Mouse (Mus musculus): ENCODE data around the gene Calr. TPM values are rescaled to one million over a fixed set of nuclear protein-coding genes. Genes with fewer than 3 reads are reported as not detected.

The Calr gene
- polyA plus RNA-seq, 1 experiment from 2014 or later, result 886 TPM

- no peak for DNase-seq
- Histone ChIP-seq H3K4me1 (ENCODE audit: insufficient read depth) (no peaks in the 10 kb centered on the region), H3K27me3 (ENCODE audit: insufficient read depth, low read length) (no peaks in the 10 kb centered on the region), H3K9me3 (ENCODE audit: low read depth, low read length) (no peaks in the 10 kb centered on the region), H3K4me2 (no peak overlapping the region), H3K9ac (no peak overlapping the region), H3K36me3 (ENCODE audit: insufficient read depth) (peaks cover 34% of the 10 kb centered on the region), H3K27ac (ENCODE audit: low read depth) (no peak overlapping the region), H3K4me3 (ENCODE audit: low read depth, low read length) (no peak overlapping the region)
- 84% methylated on average over 4 of the region's 4 CpGs for WGBS
- no peak for TF ChIP-seq CTCF (IDR thresholded peaks at IDR 0.05; ENCODE audit: low read depth)
- ATAC-seq (ENCODE audit: insufficient read depth), result no peak
Observed at GRCm38 (mm10) chr8:84884728-84885127, 38.0 kb upstream of the Calr start.

DNA sequence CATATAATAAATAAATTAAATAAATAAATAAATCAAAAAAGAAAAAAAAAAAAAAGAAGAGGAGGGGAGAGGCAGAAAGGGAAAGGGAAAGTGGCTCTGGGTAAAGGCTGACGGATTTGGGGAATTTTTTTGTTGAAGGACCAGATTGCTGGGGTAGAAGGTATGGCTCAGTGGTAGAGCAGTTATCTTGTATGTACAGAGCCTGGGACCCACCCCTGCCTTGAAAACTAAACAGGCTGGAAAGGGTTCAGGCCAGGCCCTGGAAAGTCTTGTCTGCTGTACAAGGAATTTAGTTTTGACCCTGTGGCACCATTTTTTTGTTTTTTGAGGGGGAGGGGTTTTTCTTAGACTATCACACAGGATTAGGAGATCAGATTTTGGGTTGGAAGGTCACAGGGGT, 32.2 kb upstream of the Calr start:
- no peak for TF ChIP-seq CTCF (IDR thresholded peaks at IDR 0.05; ENCODE audit: low read depth)
- Histone ChIP-seq H3K27ac (ENCODE audit: low read depth) (no peak overlapping the region), H3K4me2 (no peak overlapping the region), H3K27me3 (ENCODE audit: insufficient read depth, low read length) (no peaks in the 10 kb centered on the region), H3K36me3 (ENCODE audit: insufficient read depth) (no peaks in the 10 kb centered on the region), H3K4me1 (ENCODE audit: insufficient read depth) (no peaks in the 10 kb centered on the region), H3K4me3 (ENCODE audit: low read depth, low read length) (no peak overlapping the region), H3K9ac (no peak overlapping the region), H3K9me3 (ENCODE audit: low read depth, low read length) (no peaks in the 10 kb centered on the region)
- WGBS, result 57% methylated on average over 1 of the region's 1 CpGs
- no peak for ATAC-seq (ENCODE audit: insufficient read depth)
- DNase-seq, result no peak

DNA sequence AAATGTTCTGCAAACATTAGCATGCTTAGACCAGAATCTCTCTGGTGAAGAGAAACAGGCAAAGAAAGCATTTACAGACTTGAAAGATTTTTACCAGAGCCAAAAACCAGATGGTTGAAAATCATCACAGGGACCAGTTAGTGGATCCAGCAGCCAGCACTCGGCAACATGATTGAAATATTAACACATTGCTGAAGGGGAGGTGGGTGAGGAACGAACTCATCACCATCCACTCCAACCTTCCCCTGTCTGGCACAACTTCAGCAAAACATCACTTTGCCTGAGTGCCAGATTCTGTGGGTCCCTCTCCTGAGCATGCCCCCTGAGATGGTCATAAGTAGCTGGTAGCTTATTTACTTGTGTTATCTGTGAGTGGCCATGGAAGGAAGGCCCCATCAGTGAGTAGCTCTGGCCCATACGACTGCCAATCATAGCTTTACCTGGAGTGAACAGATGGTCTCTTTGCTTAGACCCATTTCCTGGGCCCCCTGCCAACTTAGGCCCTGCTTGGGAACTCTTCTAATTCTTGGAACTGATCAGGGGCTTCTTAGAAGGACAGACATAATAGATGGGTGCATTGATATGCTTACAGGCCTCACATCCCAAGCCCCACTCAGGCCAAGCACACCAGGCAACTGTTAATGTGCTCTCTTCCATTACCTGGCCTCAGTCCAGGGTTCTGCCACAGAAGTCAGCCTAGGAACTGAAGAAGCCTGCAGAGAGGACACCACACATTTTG, 30.7 kb upstream of the Calr start:
- no peak overlapping the region for H3K4me3 ChIP-seq (ENCODE audit: low read depth, low read length)
- TF ChIP-seq CTCF (IDR thresholded peaks at IDR 0.05; ENCODE audit: low read depth), result no peak
- H3K27me3 ChIP-seq (ENCODE audit: insufficient read depth, low read length), result no peaks in the 10 kb centered on the region
- no peaks in the 10 kb centered on the region for H3K9me3 ChIP-seq (ENCODE audit: low read depth, low read length)
- ATAC-seq (ENCODE audit: insufficient read depth) (no peak), DNase-seq (no peak)
- H3K36me3 ChIP-seq (ENCODE audit: insufficient read depth), result no peaks in the 10 kb centered on the region
- H3K9ac ChIP-seq, result no peak overlapping the region
- H3K4me2 ChIP-seq, result no peak overlapping the region
- no peak overlapping the region for H3K27ac ChIP-seq (ENCODE audit: low read depth)
- 68% methylated on average over 3 of the region's 3 CpGs for WGBS
- H3K4me1 ChIP-seq (ENCODE audit: insufficient read depth), result peaks cover 3% of the 10 kb centered on the region

- Histone ChIP-seq H3K27me3 (ENCODE audit: insufficient read depth, low read length) (no peaks in the 10 kb centered on the region), H3K27ac (ENCODE audit: low read depth) (no peak overlapping the region), H3K4me2 (no peak overlapping the region), H3K4me3 (ENCODE audit: low read depth, low read length) (no peak overlapping the region), H3K36me3 (ENCODE audit: insufficient read depth) (peaks cover 6% of the 10 kb centered on the region; the same call in 1 of the 2 replicates), H3K4me1 (ENCODE audit: insufficient read depth) (peaks cover 8% of the 10 kb centered on the region), H3K9ac (no peak overlapping the region), H3K9me3 (ENCODE audit: low read depth, low read length) (no peaks in the 10 kb centered on the region)
- WGBS, result 76% methylated on average over 3 of the region's 3 CpGs
- no peak for DNase-seq
- ATAC-seq (ENCODE audit: insufficient read depth), result no peak
- no peak for TF ChIP-seq CTCF (IDR thresholded peaks at IDR 0.05; ENCODE audit: low read depth)
Observed at GRCm38 (mm10) chr8:84874339-84874738, 27.6 kb upstream of the Calr start.

- Histone ChIP-seq H3K36me3 (ENCODE audit: insufficient read depth) (peaks cover 19% of the 10 kb centered on the region), H3K9me3 (ENCODE audit: low read depth, low read length) (no peaks in the 10 kb centered on the region), H3K27ac (ENCODE audit: low read depth) (no peak overlapping the region), H3K4me1 (ENCODE audit: insufficient read depth) (peaks cover 8% of the 10 kb centered on the region), H3K9ac (peak overlapping the region; percentile 61; the same call in 1 of the 2 replicates), H3K4me3 (ENCODE audit: low read depth, low read length) (peak overlapping the region; percentile 49), H3K4me2 (peak overlapping the region; percentile 99), H3K27me3 (ENCODE audit: insufficient read depth, low read length) (no peaks in the 10 kb centered on the region)
- ATAC-seq (ENCODE audit: insufficient read depth), result no peak
- peak; percentile 45 for DNase-seq
- 53% methylated on average over 4 of the region's 4 CpGs for WGBS
- no peak for TF ChIP-seq CTCF (IDR thresholded peaks at IDR 0.05; ENCODE audit: low read depth)
Observed at GRCm38 (mm10) chr8:84873016-84873415, 26.3 kb upstream of the Calr start.

DNA sequence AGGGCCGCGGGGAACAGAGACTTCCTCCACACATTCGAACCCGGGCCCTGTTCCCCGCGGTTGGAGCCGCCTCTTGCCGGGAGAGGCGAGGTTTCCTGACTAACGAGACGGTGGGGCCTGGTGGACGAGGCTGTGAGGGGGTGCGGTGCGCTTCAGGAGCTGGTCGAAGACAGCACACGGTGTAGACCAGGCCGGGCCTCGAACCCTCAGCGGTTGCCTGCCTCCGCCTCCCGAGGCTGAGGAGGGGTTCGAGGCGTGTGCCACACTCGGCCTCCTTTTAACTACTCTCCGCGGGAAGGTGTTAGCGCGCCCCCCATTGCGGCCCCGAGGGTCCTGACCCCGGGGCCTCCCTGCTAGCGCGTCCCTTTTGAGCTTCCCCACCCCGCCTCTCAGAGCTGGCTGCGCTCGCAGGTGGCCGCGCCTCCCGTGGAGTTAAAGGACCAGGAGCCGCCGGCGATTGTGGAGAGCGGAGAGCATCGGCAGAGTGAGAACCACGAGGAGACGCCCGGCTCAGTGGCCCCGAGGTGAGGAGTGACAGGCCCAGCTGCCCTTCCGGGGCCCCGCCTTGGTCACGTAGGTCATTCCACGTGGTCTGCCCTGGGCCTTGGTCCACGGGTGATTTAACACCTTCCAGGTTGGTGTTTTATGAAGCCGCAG, 25.7 kb upstream of the Calr start:
- H3K9ac ChIP-seq, result peak overlapping the region; percentile 61
- H3K36me3 ChIP-seq (ENCODE audit: insufficient read depth), result peaks cover 25% of the 10 kb centered on the region
- peak overlapping the region; percentile 99 for H3K4me2 ChIP-seq
- no peak for TF ChIP-seq CTCF (IDR thresholded peaks at IDR 0.05; ENCODE audit: low read depth)
- H3K4me3 ChIP-seq (ENCODE audit: low read depth, low read length), result peak overlapping the region; percentile 49
- DNase-seq (peak; percentile 61), ATAC-seq (ENCODE audit: insufficient read depth) (peak; percentile 76)
- 2% methylated on average over 54 of the region's 54 CpGs for WGBS
- H3K27me3 ChIP-seq (ENCODE audit: insufficient read depth, low read length), result no peaks in the 10 kb centered on the region
- no peak overlapping the region for H3K27ac ChIP-seq (ENCODE audit: low read depth)
- H3K9me3 ChIP-seq (ENCODE audit: low read depth, low read length), result no peaks in the 10 kb centered on the region
- peaks cover 8% of the 10 kb centered on the region for H3K4me1 ChIP-seq (ENCODE audit: insufficient read depth)

Measured in lung, embryonic 14.5 days (tissue).